Mouse (Mus musculus) lung, postnatal 25 days (tissue): ENCODE data around the gene Rhoq.
A peak's percentile ranks its signal among the peaks of the same experiment; 100 is the strongest.

Experiments used
- DNase-seq: peaks from one replicate; pipeline ENCODE4 v3.0.0; 2022; ENCODE audit warnings: low spot score

The Rhoq gene

GRCm38 (mm10) chr17:86963586-86963902, 662 bp downstream of the Rhoq start:
- no peak for DNase-seq

GRCm38 (mm10) chr17:86964041-86964440, 1.2 kb downstream of the Rhoq start:
- no peak for DNase-seq

- DNase-seq = peak; percentile 87
These were observed 1.6 kb downstream of the Rhoq start for GRCm38 (mm10) chr17:86964502-86964901.

- no peak for DNase-seq
These were observed 2.2 kb downstream of the Rhoq start for GRCm38 (mm10) chr17:86965121-86965520.

- no peak for DNase-seq
These were observed 3.2 kb downstream of the Rhoq start for GRCm38 (mm10) chr17:86966040-86966439.

- DNase-seq = no peak
These were observed 4.2 kb downstream of the Rhoq start for GRCm38 (mm10) chr17:86967048-86967447.

GRCm38 (mm10) chr17:86967536-86968525, 4.9 kb downstream of the Rhoq start:
- DNase-seq = no peak

- no peak for DNase-seq
These were observed 5.7 kb downstream of the Rhoq start for GRCm38 (mm10) chr17:86968581-86968980.

GRCm38 (mm10) chr17:86969582-86969981, 6.7 kb downstream of the Rhoq start:
- DNase-seq = peak; percentile 59

- no peak for DNase-seq
These were observed 7.3 kb downstream of the Rhoq start for GRCm38 (mm10) chr17:86970026-86970750.

GRCm38 (mm10) chr17:86971036-86971435, 8.2 kb downstream of the Rhoq start:
- no peak for DNase-seq

GRCm38 (mm10) chr17:86971860-86972259, 9.0 kb downstream of the Rhoq start:
- no peak for DNase-seq

- DNase-seq = no peak
These were observed 10.2 kb downstream of the Rhoq start for GRCm38 (mm10) chr17:86973097-86973496.

GRCm38 (mm10) chr17:86976387-86976786, 13.5 kb downstream of the Rhoq start:
- no peak for DNase-seq

- DNase-seq = no peak
These were observed 15.6 kb downstream of the Rhoq start for GRCm38 (mm10) chr17:86978496-86978895.

- no peak for DNase-seq
These were observed 18.3 kb downstream of the Rhoq start for GRCm38 (mm10) chr17:86981205-86981604.

GRCm38 (mm10) chr17:86981701-86982100, 18.8 kb downstream of the Rhoq start:
- DNase-seq = no peak

GRCm38 (mm10) chr17:86982497-86982896, 19.6 kb downstream of the Rhoq start:
- DNase-seq = no peak

GRCm38 (mm10) chr17:86986449-86987138, 23.7 kb downstream of the Rhoq start:
- DNase-seq = no peak

- no peak for DNase-seq
These were observed 25.3 kb downstream of the Rhoq start for GRCm38 (mm10) chr17:86988161-86988560.

- DNase-seq = no peak
These were observed 25.8 kb downstream of the Rhoq start for GRCm38 (mm10) chr17:86988601-86989184.

- DNase-seq = peak; percentile 36
These were observed 28.4 kb downstream of the Rhoq start for GRCm38 (mm10) chr17:86991306-86991705.
